Mouse (Mus musculus): ENCODE measurements at regions not wholly inside any gene's neighbourhood (a gene's known extent, or its start where the extent isn't known, plus 50 kb on each side); places are given as distances from the start of the nearest gene placed in this dataset.
A peak's percentile ranks its signal among the peaks of the same experiment; 100 is the strongest.

GRCm38 (mm10) chr13:10741391-10741790 is 380.7 kb upstream of the Chrm3 start:
- ATAC-seq (ENCODE audit: insufficient read depth): no peak
- DNase-seq: peak; percentile 27

DNA sequence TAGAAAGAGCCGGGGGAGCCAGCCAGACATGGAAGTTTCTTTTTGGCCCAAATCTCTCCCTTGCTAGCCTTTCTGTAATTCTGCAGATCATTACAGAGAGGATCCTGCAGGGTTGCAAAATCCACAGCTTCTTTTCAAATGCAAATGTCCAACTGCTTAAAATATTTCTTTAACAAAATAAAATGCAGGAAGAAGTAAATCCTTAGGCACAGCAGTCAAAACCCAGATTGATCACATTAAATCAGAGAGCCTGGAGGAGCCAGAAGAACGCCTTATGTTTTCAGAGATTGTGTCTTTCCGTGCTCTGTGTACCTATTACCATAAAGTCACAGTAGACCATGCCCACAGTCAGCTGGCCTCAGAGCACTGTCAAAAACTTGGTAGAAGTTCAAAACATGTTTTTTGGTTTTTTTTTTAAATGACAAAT is 365.1 kb upstream of the Chrm3 start:
- WGBS: 56% methylated on average over 3 of the region's 3 CpGs
- peak; percentile 5 for DNase-seq

More at GRCm38 (mm10) chr13:10741391-10741790, 380.7 kb upstream of the Chrm3 start:
- Histone ChIP-seq H3K36me3 (ENCODE audit: insufficient read depth) (no peaks in the 10 kb centered on the region), H3K4me2 (no peak overlapping the region), H3K27ac (ENCODE audit: low read depth) (no peak overlapping the region), H3K4me1 (ENCODE audit: insufficient read depth) (no peaks in the 10 kb centered on the region), H3K9me3 (ENCODE audit: low read depth, low read length) (no peaks in the 10 kb centered on the region), H3K9ac (no peak overlapping the region), H3K27me3 (ENCODE audit: insufficient read depth, low read length) (no peaks in the 10 kb centered on the region), H3K4me3 (ENCODE audit: low read depth, low read length) (no peak overlapping the region)
- TF ChIP-seq CTCF (IDR thresholded peaks at IDR 0.05; ENCODE audit: low read depth): no peak
- 56% methylated on average over 2 of the region's 2 CpGs for WGBS

DNA sequence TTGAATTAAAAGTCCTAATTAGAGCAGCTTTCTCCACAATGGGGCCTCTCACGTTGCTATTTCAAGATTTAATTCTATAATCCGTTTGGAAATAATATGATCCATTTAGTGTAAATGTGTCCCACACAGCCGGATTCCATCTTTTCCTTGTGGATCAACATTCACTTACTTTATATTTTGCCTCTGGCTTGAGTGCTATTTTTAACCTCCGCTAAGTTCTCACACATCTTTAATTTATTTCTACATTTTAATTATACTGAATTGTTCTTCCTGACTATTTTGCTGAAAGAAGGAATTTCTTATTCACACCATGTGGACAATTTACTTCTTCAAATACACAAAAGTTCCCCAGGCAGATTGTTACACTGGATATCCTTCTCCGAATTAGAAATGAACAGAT is 364.7 kb upstream of the Chrm3 start:
- Histone ChIP-seq H3K9ac (no peak overlapping the region), H3K4me2 (no peak overlapping the region), H3K27me3 (ENCODE audit: insufficient read depth, low read length) (no peaks in the 10 kb centered on the region), H3K27ac (ENCODE audit: low read depth) (no peak overlapping the region), H3K4me3 (ENCODE audit: low read depth, low read length) (no peak overlapping the region), H3K4me1 (ENCODE audit: insufficient read depth) (no peaks in the 10 kb centered on the region), H3K36me3 (ENCODE audit: insufficient read depth) (no peaks in the 10 kb centered on the region), H3K9me3 (ENCODE audit: low read depth, low read length) (no peaks in the 10 kb centered on the region)
- ATAC-seq (ENCODE audit: insufficient read depth) (no peak), DNase-seq (peak; percentile 13)
- TF ChIP-seq CTCF (IDR thresholded peaks at IDR 0.05; ENCODE audit: low read depth): no peak
- WGBS: 49% methylated on average over 5 of the region's 5 CpGs

More for the DNA sequence above, 365.1 kb upstream of the Chrm3 start:
- H3K4me3 ChIP-seq (ENCODE audit: low read depth, low read length): no peak overlapping the region
- H3K27ac ChIP-seq (ENCODE audit: low read depth): no peak overlapping the region
- H3K9ac ChIP-seq: no peak overlapping the region
- no peak overlapping the region for H3K4me2 ChIP-seq
- H3K9me3 ChIP-seq (ENCODE audit: low read depth, low read length): no peaks in the 10 kb centered on the region
- no peaks in the 10 kb centered on the region for H3K36me3 ChIP-seq (ENCODE audit: insufficient read depth)
- H3K4me1 ChIP-seq (ENCODE audit: insufficient read depth): no peaks in the 10 kb centered on the region
- ATAC-seq (ENCODE audit: insufficient read depth): no peak
- H3K27me3 ChIP-seq (ENCODE audit: insufficient read depth, low read length): no peaks in the 10 kb centered on the region
- no peak for TF ChIP-seq CTCF (IDR thresholded peaks at IDR 0.05; ENCODE audit: low read depth)

GRCm38 (mm10) chr13:10720639-10721038 is 360.0 kb upstream of the Chrm3 start:
- no peaks in the 10 kb centered on the region for H3K4me1 ChIP-seq (ENCODE audit: insufficient read depth)
- no peaks in the 10 kb centered on the region for H3K36me3 ChIP-seq (ENCODE audit: insufficient read depth)
- no peak overlapping the region for H3K4me3 ChIP-seq (ENCODE audit: low read depth, low read length)
- no peak for ATAC-seq (ENCODE audit: insufficient read depth)
- no peak overlapping the region for H3K9ac ChIP-seq
- no peaks in the 10 kb centered on the region for H3K9me3 ChIP-seq (ENCODE audit: low read depth, low read length)
- no peak for DNase-seq
- no peak overlapping the region for H3K27ac ChIP-seq (ENCODE audit: low read depth)
- no peaks in the 10 kb centered on the region for H3K27me3 ChIP-seq (ENCODE audit: insufficient read depth, low read length)
- H3K4me2 ChIP-seq: no peak overlapping the region
- WGBS: 84% methylated on average over 3 of the region's 3 CpGs
- TF ChIP-seq CTCF (IDR thresholded peaks at IDR 0.05; ENCODE audit: low read depth): no peak

DNA sequence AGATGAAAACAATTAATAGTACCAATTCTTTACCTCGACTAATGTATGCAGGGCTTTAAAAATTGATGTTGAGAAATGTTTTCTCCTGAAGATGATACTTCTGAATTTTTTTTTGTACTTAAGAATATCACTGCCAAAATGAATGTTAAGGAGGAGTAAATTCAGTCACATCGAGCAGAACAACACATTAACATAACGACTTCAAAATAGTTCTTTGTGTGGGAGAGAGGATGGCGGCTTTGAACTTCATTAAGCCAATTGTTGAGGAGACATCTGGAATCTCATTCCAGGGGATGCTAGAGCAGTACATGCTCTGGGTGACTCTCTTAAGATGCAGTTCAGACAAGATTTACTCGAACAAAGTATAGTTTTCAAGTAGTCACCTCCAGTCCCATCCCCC is 350.8 kb upstream of the Chrm3 start:
- no peak overlapping the region for H3K27ac ChIP-seq (ENCODE audit: low read depth)
- no peaks in the 10 kb centered on the region for H3K36me3 ChIP-seq (ENCODE audit: insufficient read depth)
- no peak overlapping the region for H3K4me2 ChIP-seq
- 79% methylated on average over 5 of the region's 5 CpGs for WGBS
- H3K9me3 ChIP-seq (ENCODE audit: low read depth, low read length): no peaks in the 10 kb centered on the region
- H3K4me3 ChIP-seq (ENCODE audit: low read depth, low read length): no peak overlapping the region
- DNase-seq (no peak), ATAC-seq (ENCODE audit: insufficient read depth) (no peak)
- H3K9ac ChIP-seq: no peak overlapping the region
- no peaks in the 10 kb centered on the region for H3K4me1 ChIP-seq (ENCODE audit: insufficient read depth)
- H3K27me3 ChIP-seq (ENCODE audit: insufficient read depth, low read length): no peaks in the 10 kb centered on the region
- no peak for TF ChIP-seq CTCF (IDR thresholded peaks at IDR 0.05; ENCODE audit: low read depth)

- Histone ChIP-seq H3K27me3 (ENCODE audit: insufficient read depth, low read length) (no peaks in the 10 kb centered on the region), H3K36me3 (ENCODE audit: insufficient read depth) (no peaks in the 10 kb centered on the region), H3K4me2 (no peak overlapping the region), H3K4me1 (ENCODE audit: insufficient read depth) (no peaks in the 10 kb centered on the region), H3K27ac (ENCODE audit: low read depth) (no peak overlapping the region), H3K9me3 (ENCODE audit: low read depth, low read length) (no peaks in the 10 kb centered on the region), H3K9ac (no peak overlapping the region), H3K4me3 (ENCODE audit: low read depth, low read length) (no peak overlapping the region)
- ATAC-seq (ENCODE audit: insufficient read depth): no peak
- 81% methylated on average over 4 of the region's 4 CpGs for WGBS
- DNase-seq: no peak
- TF ChIP-seq CTCF (IDR thresholded peaks at IDR 0.05; ENCODE audit: low read depth): no peak
These were observed 350.3 kb upstream of the Chrm3 start for GRCm38 (mm10) chr13:10710909-10711308.

GRCm38 (mm10) chr13:10697146-10697545 is 336.5 kb upstream of the Chrm3 start:
- ATAC-seq (ENCODE audit: insufficient read depth): no peak

More at GRCm38 (mm10) chr13:10697146-10697545, 336.5 kb upstream of the Chrm3 start:
- no peak overlapping the region for H3K4me2 ChIP-seq
- H3K9ac ChIP-seq: no peak overlapping the region
- peaks cover 3% of the 10 kb centered on the region; the same call in 1 of the 2 replicates for H3K9me3 ChIP-seq (ENCODE audit: low read depth, low read length)
- no peaks in the 10 kb centered on the region for H3K36me3 ChIP-seq (ENCODE audit: insufficient read depth)
- WGBS: 92% methylated on average over 5 of the region's 5 CpGs
- H3K4me3 ChIP-seq (ENCODE audit: low read depth, low read length): no peak overlapping the region
- DNase-seq: no peak
- no peaks in the 10 kb centered on the region for H3K27me3 ChIP-seq (ENCODE audit: insufficient read depth, low read length)
- H3K4me1 ChIP-seq (ENCODE audit: insufficient read depth): no peaks in the 10 kb centered on the region
- TF ChIP-seq CTCF (IDR thresholded peaks at IDR 0.05; ENCODE audit: low read depth): no peak
- no peak overlapping the region for H3K27ac ChIP-seq (ENCODE audit: low read depth)
